Mouse (Mus musculus) urinary bladder, adult 18-20 months (tissue): ENCODE results near the gene Tcl1b4.
"Not testable (repeated sequence)": the region's sequence is repeated elsewhere in the genome, so short reads cannot be mapped to it uniquely, and the experiment has no call there.

Source experiments
- DNase-seq, 2 experiments: peaks; one replicate each; pipeline ENCODE4 v3.0.0; 2022; ENCODE audit warnings: low spot score in 2 of 2, mixed read lengths in 2 of 2

Tcl1b4 gene

GRCm38 (mm10) chr12:105201657-105202056 lies at the start of gene Tcl1b4:
Gene Tcl1b4 (plus strand): TSS chr12:105201957.
- DNase-seq = not testable (repeated sequence)

GRCm38 (mm10) chr12:105155286-105155685 lies 46.5 kb upstream of the Tcl1b4 start:
- not testable (repeated sequence) for DNase-seq

- DNase-seq = no peak
Observed at GRCm38 (mm10) chr12:105158842-105159241, 42.9 kb upstream of the Tcl1b4 start.

- no peak for DNase-seq
Observed at GRCm38 (mm10) chr12:105159390-105159789, 42.4 kb upstream of the Tcl1b4 start, which contains the start of gene Tcl1b1. Gene Tcl1b1 (plus strand): TSS chr12:105159690.

GRCm38 (mm10) chr12:105166734-105167133 lies 35.0 kb upstream of the Tcl1b4 start:
- DNase-seq = no peak

- DNase-seq = no peak
Observed at GRCm38 (mm10) chr12:105173366-105173765, 28.4 kb upstream of the Tcl1b4 start.

GRCm38 (mm10) chr12:105174318-105174717 lies 27.4 kb upstream of the Tcl1b4 start:
- DNase-seq = peak in 1 of 2 experiments; percentile 37

- not testable (repeated sequence) for DNase-seq
Observed at GRCm38 (mm10) chr12:105176044-105176443, 25.7 kb upstream of the Tcl1b4 start, which contains the start of gene Tcl1b5. Gene Tcl1b5 (plus strand): TSS chr12:105176344.

GRCm38 (mm10) chr12:105181040-105181644 lies 20.6 kb upstream of the Tcl1b4 start:
- not testable (repeated sequence) for DNase-seq

- peak in 1 of 2 experiments; percentile 10 for DNase-seq
Observed at GRCm38 (mm10) chr12:105188980-105189379, 12.8 kb upstream of the Tcl1b4 start.

- not testable (repeated sequence) for DNase-seq
Observed at GRCm38 (mm10) chr12:105190743-105191142, 11.0 kb upstream of the Tcl1b4 start, which contains the start of gene Tcl1b3. Gene Tcl1b3 (plus strand): TSS chr12:105191043.

GRCm38 (mm10) chr12:105199684-105200497 lies 1.9 kb upstream of the Tcl1b4 start:
- not testable (repeated sequence) for DNase-seq

GRCm38 (mm10) chr12:105207071-105207470 lies 5.3 kb downstream of the Tcl1b4 start:
- DNase-seq = no peak

- DNase-seq = no peak
Observed at GRCm38 (mm10) chr12:105208441-105208840, 6.7 kb downstream of the Tcl1b4 start.

- no peak for DNase-seq
Observed at GRCm38 (mm10) chr12:105209231-105209630, 7.5 kb downstream of the Tcl1b4 start.

- no peak for DNase-seq
Observed at GRCm38 (mm10) chr12:105217101-105217760, 15.5 kb downstream of the Tcl1b4 start.

- DNase-seq = no peak
Observed at GRCm38 (mm10) chr12:105222601-105223319, 21.0 kb downstream of the Tcl1b4 start, which contains the start of gene Tcl1. Gene Tcl1 (minus strand): TSS chr12:105222793.

- no peak for DNase-seq
Observed at GRCm38 (mm10) chr12:105224621-105225320, 23.0 kb downstream of the Tcl1b4 start.

GRCm38 (mm10) chr12:105234362-105234761 lies 32.6 kb downstream of the Tcl1b4 start:
- no peak for DNase-seq

GRCm38 (mm10) chr12:105235091-105235490 lies 33.3 kb downstream of the Tcl1b4 start:
- no peak for DNase-seq

- DNase-seq = no peak
Observed at GRCm38 (mm10) chr12:105239060-105239459, 37.3 kb downstream of the Tcl1b4 start.
